15 mouse cellular contexts compared by ENCODE assay signal in the genomic region with DNA sequence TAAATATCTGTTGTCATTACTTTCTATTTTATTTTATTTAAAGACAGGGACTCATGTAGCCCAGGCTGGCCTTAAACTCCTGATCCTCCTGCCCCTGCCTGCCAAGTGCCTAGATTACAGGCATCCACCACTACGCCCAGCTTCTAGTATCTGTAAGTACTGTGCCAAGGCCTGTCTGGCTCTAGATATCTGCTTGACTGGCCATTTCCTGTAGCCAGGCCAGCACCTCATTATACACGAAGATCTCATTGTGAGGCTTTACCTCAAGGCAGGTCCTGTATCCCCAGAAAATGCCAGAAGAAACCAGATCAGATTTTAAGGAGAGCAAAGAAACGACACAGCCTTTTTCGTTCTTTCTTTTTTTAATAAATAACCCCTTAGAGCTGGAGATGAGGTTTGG. TPM values are rescaled to one million over a fixed set of nuclear protein-coding genes. Genes with fewer than 3 reads are reported as not detected.
DNase-seq lines count a peak whose midpoint lies in the region; ATAC-seq and TF ChIP-seq lines count a peak whose summit lies in the region.
"Had no signal": no experiment of that assay in that cellular context is flagged by ENCODE, and none has a peak within 500 bp of the region (broad histone marks: within the 10 kb centered on the region; RNA-seq: fewer than 3 reads in every experiment).

No protein-coding gene starts in this region.

- TF ChIP-seq CTCF in kidney, postnatal 0 days (IDR thresholded peaks at IDR 0.05; ENCODE audit: low read depth): no peak

- H3K27me3 ChIP-seq in heart, embryonic 16.5 days (ENCODE audit: control insufficient read depth, insufficient read depth, low read length): no peaks in the 10 kb centered on the region
- H3K27me3 ChIP-seq in kidney, postnatal 0 days (ENCODE audit: insufficient read depth, low read length): no peaks in the 10 kb centered on the region
- H3K27me3 ChIP-seq: CH12.LX; liver, embryonic 13.5 days had no signal

- no peaks in the 10 kb centered on the region for H3K36me3 ChIP-seq in heart, embryonic 16.5 days (ENCODE audit: control insufficient read depth, insufficient read depth)
- no peaks in the 10 kb centered on the region for H3K36me3 ChIP-seq in kidney, postnatal 0 days (ENCODE audit: insufficient read depth, low read length)

- H3K27ac ChIP-seq in heart, embryonic 16.5 days (ENCODE audit: low read length): peak overlapping the region; percentile 43
- H3K27ac ChIP-seq in kidney, postnatal 0 days: 0 out of 2 replicates have a peak overlapping the region, but pooled peaks have one; percentile 15
- H3K27ac ChIP-seq: embryonic facial prominence, embryonic 10.5 days; forebrain, embryonic 10.5 days; liver, embryonic 13.5 days had no signal

- H3K4me2 ChIP-seq in heart, embryonic 16.5 days (ENCODE audit: low read depth, low read length): no peak overlapping the region
- H3K4me2 ChIP-seq in kidney, postnatal 0 days (ENCODE audit: low read length): no peak overlapping the region
- H3K4me2 ChIP-seq: liver, embryonic 13.5 days had no signal

- no peaks in the 10 kb centered on the region for H3K9me3 ChIP-seq in heart, embryonic 16.5 days (replicated peaks; ENCODE audit: control insufficient read depth, low read length)
- H3K9me3 ChIP-seq in kidney, postnatal 0 days (replicated peaks; ENCODE audit: low read length): no peaks in the 10 kb centered on the region
- H3K9me3 ChIP-seq: hindbrain, embryonic 10.5 days; liver, embryonic 13.5 days had no signal

- H3K4me3 ChIP-seq in heart, embryonic 16.5 days (ENCODE audit: low read length): no peak overlapping the region
- H3K4me3 ChIP-seq in kidney, postnatal 0 days (replicated peaks; ENCODE audit: low read depth, low read length): no peak overlapping the region
- H3K4me3 ChIP-seq: forebrain, embryonic 10.5 days; hindbrain, embryonic 10.5 days; left cerebral cortex, adult 2 months; liver, embryonic 13.5 days had no signal

- WGBS in heart, embryonic 16.5 days: 73% methylated on average over 4 of the region's 4 CpGs
- WGBS in kidney, postnatal 0 days: 76% methylated on average over 4 of the region's 4 CpGs

- DNase-seq in cerebellum, postnatal 10 days: peak; percentile 42 to 54
- no peak for DNase-seq in cerebellum, adult 11 months
- no peak for DNase-seq in heart, postnatal 4 days
- DNase-seq in kidney, postnatal 0 days (ENCODE audit: low spot score): no peak
- no peak for DNase-seq in kidney, postnatal 4 days
- peak; percentile 33 to 42 for DNase-seq in cerebellum, postnatal 14 days

- peaks cover 15% of the 10 kb centered on the region for H3K4me1 ChIP-seq in heart, embryonic 16.5 days (ENCODE audit: control insufficient read depth, insufficient read depth, low read length)
- H3K4me1 ChIP-seq in kidney, postnatal 0 days (replicated peaks; ENCODE audit: insufficient read depth, low read length): no peaks in the 10 kb centered on the region

- ATAC-seq in heart, embryonic 16.5 days (replicated peaks; ENCODE audit: extremely low read depth, insufficient read depth, low FRiP score): no peak
- no peak for ATAC-seq in kidney, postnatal 0 days (replicated peaks; ENCODE audit: low FRiP score, low read depth)
- ATAC-seq: activated CD4-positive, CD25-positive, alpha-beta regulatory T cell, adult 4 months had no signal

- H3K9ac ChIP-seq in heart, embryonic 16.5 days (ENCODE audit: low read length): no peak overlapping the region
- no peak overlapping the region for H3K9ac ChIP-seq in kidney, postnatal 0 days (ENCODE audit: low read depth, low read length)
- H3K9ac ChIP-seq: liver, embryonic 13.5 days had no signal

RNA-seq across cellular contexts. Expression of a gene that starts 4.8 kb away (rescaled TPM):
- 12.5 and 13.0 TPM in 2 replicates for polyA plus RNA-seq in heart, embryonic 16.5 days (2015; fragmentation: Nextera tagmentation; extraction: Ambion mirVana)
- 1 to 10 TPM; 4.9 to 5.0 TPM for total RNA-seq in heart, postnatal 4 days (2021)
- 16.1 and 16.3 TPM in 2 replicates for polyA plus RNA-seq in kidney, postnatal 0 days (2015; fragmentation: Nextera tagmentation; extraction: Ambion mirVana)

RNA-seq across cellular contexts. Expression of a gene that starts 12.2 kb away (rescaled TPM):
- 6.6 and 7.9 TPM in 2 replicates for polyA plus RNA-seq in heart, embryonic 16.5 days (2015; fragmentation: Nextera tagmentation; extraction: Ambion mirVana)
- total RNA-seq in heart, postnatal 4 days (2021): 10 to 100 TPM; 20.0 to 23.6 TPM
- 6.5 and 8.0 TPM in 2 replicates for polyA plus RNA-seq in kidney, postnatal 0 days (2015; fragmentation: Nextera tagmentation; extraction: Ambion mirVana)

RNA-seq across cellular contexts. Expression of a gene that starts 58.2 kb away (rescaled TPM):
- polyA plus RNA-seq in heart, embryonic 16.5 days (2015; fragmentation: Nextera tagmentation; extraction: Ambion mirVana): 0.40 and 0.56 TPM in 2 replicates
- total RNA-seq in heart, postnatal 4 days (2021): not detected
- 0.26 and 0.36 TPM in 2 replicates for polyA plus RNA-seq in kidney, postnatal 0 days (2015; fragmentation: Nextera tagmentation; extraction: Ambion mirVana)
- total RNA-seq: gastrocnemius, postnatal 4 days had no signal

Comparison
In these comparisons a context has a peak if more than half of its experiments do, and no peak if none do; other contexts are left out.
1. DNase-seq: peak in cerebellum, postnatal 10 days (2 of 2) and cerebellum, postnatal 14 days (2 of 2); none in cerebellum, adult 11 months (single experiment), heart, postnatal 4 days (single experiment), kidney, postnatal 0 days (single experiment) and kidney, postnatal 4 days (0 of 2).